Mouse (Mus musculus): ENCODE data around the gene Clcnkb. TPM values are rescaled to one million over a fixed set of nuclear protein-coding genes. Genes with fewer than 3 reads are reported as not detected.

The Clcnkb gene
- polyA plus RNA-seq, 1 experiment = not detected

GRCm38 (mm10) chr4:141423691-141424431 lies 8.0 kb upstream of the Clcnkb start:
- TF ChIP-seq GATA1 (IDR thresholded peaks at IDR 0.05; ENCODE audit: low read length) = no peak

- TF ChIP-seq GATA1 (IDR thresholded peaks at IDR 0.05; ENCODE audit: low read length) = no peak
Observed at GRCm38 (mm10) chr4:141423288-141423687, 7.5 kb upstream of the Clcnkb start.

- TF ChIP-seq GATA1 (IDR thresholded peaks at IDR 0.05; ENCODE audit: low read length) = no peak
Observed at GRCm38 (mm10) chr4:141422841-141423240, 7.0 kb upstream of the Clcnkb start.

GRCm38 (mm10) chr4:141421423-141421822 lies 5.6 kb upstream of the Clcnkb start:
- TF ChIP-seq GATA1 (IDR thresholded peaks at IDR 0.05; ENCODE audit: low read length) = no peak

GRCm38 (mm10) chr4:141420886-141421285 lies 5.1 kb upstream of the Clcnkb start:
- no peak for TF ChIP-seq GATA1 (IDR thresholded peaks at IDR 0.05; ENCODE audit: low read length)

GRCm38 (mm10) chr4:141420192-141420829 lies 4.5 kb upstream of the Clcnkb start, which contains the start of gene Hspb7:
Gene Hspb7, plus strand, starts transcription at chr4:141420779.
- TF ChIP-seq GATA1 (IDR thresholded peaks at IDR 0.05; ENCODE audit: low read length) = no peak

- TF ChIP-seq GATA1 (IDR thresholded peaks at IDR 0.05; ENCODE audit: low read length) = no peak
Observed at GRCm38 (mm10) chr4:141419398-141420191, 3.8 kb upstream of the Clcnkb start.

- no peak for TF ChIP-seq GATA1 (IDR thresholded peaks at IDR 0.05; ENCODE audit: low read length)
Observed at GRCm38 (mm10) chr4:141411430-141411992, 4.3 kb downstream of the Clcnkb start.

- no peak for TF ChIP-seq GATA1 (IDR thresholded peaks at IDR 0.05; ENCODE audit: low read length)
Observed at GRCm38 (mm10) chr4:141408577-141408976, 7.2 kb downstream of the Clcnkb start.

- no peak for TF ChIP-seq GATA1 (IDR thresholded peaks at IDR 0.05; ENCODE audit: low read length)
Observed at GRCm38 (mm10) chr4:141406516-141407299, 9.1 kb downstream of the Clcnkb start.

GRCm38 (mm10) chr4:141405314-141405622 lies 10.5 kb downstream of the Clcnkb start:
- no peak for TF ChIP-seq GATA1 (IDR thresholded peaks at IDR 0.05; ENCODE audit: low read length)

GRCm38 (mm10) chr4:141404518-141405313 lies 11.1 kb downstream of the Clcnkb start:
- no peak for TF ChIP-seq GATA1 (IDR thresholded peaks at IDR 0.05; ENCODE audit: low read length)

- TF ChIP-seq GATA1 (IDR thresholded peaks at IDR 0.05; ENCODE audit: low read length) = no peak
Observed at GRCm38 (mm10) chr4:141400171-141400570, 15.6 kb downstream of the Clcnkb start.

GRCm38 (mm10) chr4:141398545-141398944 lies 17.3 kb downstream of the Clcnkb start, which contains the start of gene Clcnka:
Gene Clcnka, minus strand, starts transcription at chr4:141398724.
- no peak for TF ChIP-seq GATA1 (IDR thresholded peaks at IDR 0.05; ENCODE audit: low read length)
